Comparison of ENCODE assay signal across 9 mouse cellular contexts in the genomic region with DNA sequence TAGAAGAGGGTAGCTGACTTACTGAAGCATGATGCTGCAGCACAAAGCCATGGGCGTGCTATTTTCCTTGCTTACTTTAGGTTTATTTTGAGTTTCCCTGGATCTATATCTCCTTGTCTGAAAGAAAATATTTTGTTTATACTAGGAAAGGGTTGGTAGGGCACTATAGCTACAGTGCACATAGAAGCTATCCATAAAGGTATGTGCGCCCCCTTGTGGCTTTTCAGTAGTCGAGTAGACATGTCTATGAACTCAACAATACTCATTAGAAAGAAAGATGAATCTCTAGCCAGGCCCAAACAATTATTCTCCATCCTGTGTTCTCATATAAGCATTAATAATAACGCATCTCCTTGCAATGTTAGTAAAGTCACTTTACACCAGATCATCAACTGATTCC.
DNase-seq lines count a peak whose midpoint lies in the region; ATAC-seq lines count a peak whose summit lies in the region.
"Had no signal": no experiment of that assay in that cellular context is flagged by ENCODE, and none has a peak within 500 bp of the region (broad histone marks: within the 10 kb centered on the region; RNA-seq: fewer than 3 reads in every experiment).

No protein-coding gene starts in this region.

- no peaks in the 10 kb centered on the region for H3K9me3 ChIP-seq in kidney, embryonic 15.5 days (replicated peaks)
- H3K9me3 ChIP-seq in limb, embryonic 12.5 days = no peaks in the 10 kb centered on the region
- H3K9me3 ChIP-seq: embryonic facial prominence, embryonic 13.5 days had no signal

- no peaks in the 10 kb centered on the region for H3K4me1 ChIP-seq in kidney, embryonic 15.5 days
- H3K4me1 ChIP-seq in limb, embryonic 12.5 days (replicated peaks) = no peaks in the 10 kb centered on the region
- H3K4me1 ChIP-seq: embryonic facial prominence, embryonic 13.5 days had no signal

- H3K4me2 ChIP-seq in kidney, embryonic 15.5 days = no peak overlapping the region
- no peak overlapping the region for H3K4me2 ChIP-seq in limb, embryonic 12.5 days
- H3K4me2 ChIP-seq: embryonic facial prominence, embryonic 13.5 days had no signal

- no peak overlapping the region for H3K4me3 ChIP-seq in kidney, embryonic 15.5 days (replicated peaks)
- H3K4me3 ChIP-seq in limb, embryonic 12.5 days (replicated peaks) = no peak overlapping the region
- H3K4me3 ChIP-seq: embryonic facial prominence, embryonic 13.5 days had no signal

- 0 out of 2 replicates have a peak, but pooled peaks have one; percentile 66 for ATAC-seq in kidney, embryonic 15.5 days (replicated peaks; ENCODE audit: low FRiP score)
- peak; percentile 68; the same call in 1 of the 2 replicates for ATAC-seq in limb, embryonic 12.5 days (ENCODE audit: insufficient number of reproducible peaks, insufficient read depth, low FRiP score, low TSS enrichment, low read depth)

- H3K9ac ChIP-seq in kidney, embryonic 15.5 days = no peak overlapping the region
- no peak overlapping the region for H3K9ac ChIP-seq in limb, embryonic 12.5 days (replicated peaks)
- H3K9ac ChIP-seq: embryonic facial prominence, embryonic 13.5 days had no signal

- 12% methylated on average over 4 of the region's 4 CpGs for WGBS in kidney, embryonic 15.5 days
- WGBS in limb, embryonic 12.5 days = 12% methylated on average over 4 of the region's 4 CpGs

- no peaks in the 10 kb centered on the region for H3K27me3 ChIP-seq in kidney, embryonic 15.5 days
- H3K27me3 ChIP-seq in limb, embryonic 12.5 days = no peaks in the 10 kb centered on the region
- H3K27me3 ChIP-seq: embryonic facial prominence, embryonic 13.5 days had no signal

- H3K27ac ChIP-seq in kidney, embryonic 15.5 days = no peak overlapping the region
- H3K27ac ChIP-seq in limb, embryonic 12.5 days = no peak overlapping the region
- H3K27ac ChIP-seq: embryonic facial prominence, embryonic 13.5 days had no signal

- H3K36me3 ChIP-seq in kidney, embryonic 15.5 days = no peaks in the 10 kb centered on the region
- no peaks in the 10 kb centered on the region for H3K36me3 ChIP-seq in limb, embryonic 12.5 days
- H3K36me3 ChIP-seq: embryonic facial prominence, embryonic 13.5 days had no signal

- peak; percentile 7 to 14 for DNase-seq in urinary bladder, adult 18-20 months (ENCODE audit: low spot score in 2 of 2)
- DNase-seq in urinary bladder, postnatal 10 days (ENCODE audit: low spot score) = no peak
- peak; percentile 11 to 70 for DNase-seq in cerebellum, postnatal 25 days
- peak; percentile 60 for DNase-seq in gastrocnemius, postnatal 14 days
- DNase-seq in natural killer cell, adult 2 months (ENCODE audit: low spot score in 2 of 2) = peak; percentile 1 to 32
- DNase-seq in thymus, postnatal 0 days (ENCODE audit: low spot score) = peak; percentile 61

- intact Hi-C loops in gastrocnemius, postnatal 14 days (cut with DNase I; ENCODE audit: low total_unique reads) = loop anchor here (10.0 kb wide), 1 partner anchor 450 kb away; no protein-coding TSS in a partner anchor
